ENCODE assay signal across 10 mouse cellular contexts in the genomic region with DNA sequence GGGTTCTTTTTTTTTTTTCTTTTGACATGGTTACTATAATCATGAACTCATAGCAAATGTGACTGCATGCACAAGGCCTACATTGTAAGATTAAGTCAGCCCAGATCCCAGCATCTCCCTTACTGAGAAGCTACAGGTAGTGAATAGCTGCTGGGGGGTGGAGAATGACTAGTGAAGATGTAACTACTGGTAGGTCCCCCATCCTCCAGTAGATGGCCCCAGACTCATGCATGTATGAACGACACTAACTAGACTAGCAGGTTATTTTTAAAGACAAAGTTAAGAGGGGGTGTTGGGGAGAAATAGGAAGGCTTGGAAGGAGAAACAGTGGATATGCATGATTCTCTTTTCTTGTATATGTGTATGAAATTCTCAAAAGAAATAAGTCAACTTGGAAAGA. TPM values are rescaled to one million over a fixed set of nuclear protein-coding genes. Genes with fewer than 3 reads are reported as not detected.
DNase-seq lines count a peak whose midpoint lies in the region; ATAC-seq and TF ChIP-seq lines count a peak whose summit lies in the region.
"Had no signal": no experiment of that assay in that cellular context is flagged by ENCODE, and none has a peak within 500 bp of the region (broad histone marks: within the 10 kb centered on the region; RNA-seq: fewer than 3 reads in every experiment).

No protein-coding gene starts in this region.

- peak; percentile 58 for TF ChIP-seq CTCF in stomach, postnatal 0 days (IDR thresholded peaks at IDR 0.05; ENCODE audit: low read depth)

- peak; percentile 16 to 47 for DNase-seq in heart, postnatal 10 days
- DNase-seq in heart, adult 8-10 months (ENCODE audit: low spot score) = no peak
- DNase-seq in lung, postnatal 10 days = peak; percentile 19
- no peak for DNase-seq in lung, postnatal 14 days
- DNase-seq in NIH3T3 (ENCODE audit: low read depth) = peak; percentile 9
- DNase-seq in stomach, postnatal 0 days (ENCODE audit: low spot score) = no peak
- no peak for DNase-seq in MN1 (ENCODE audit: low spot score)
- DNase-seq: lung, postnatal 4 days; right cerebral cortex, postnatal 25 days had no signal

- ATAC-seq in stomach, postnatal 0 days (ENCODE audit: low FRiP score, low TSS enrichment) = no peak

- H3K4me1 ChIP-seq in stomach, postnatal 0 days (replicated peaks; ENCODE audit: control insufficient read depth, insufficient read depth) = no peaks in the 10 kb centered on the region
- H3K4me1 ChIP-seq: hindbrain, embryonic 15.5 days had no signal

- whole genome bisulfite sequencing in stomach, postnatal 0 days = 80% methylated on average over 1 of the region's 1 CpGs

- no peak overlapping the region for H3K4me2 ChIP-seq in stomach, postnatal 0 days (replicated peaks; ENCODE audit: low read depth)
- H3K4me2 ChIP-seq: hindbrain, embryonic 15.5 days had no signal

- H3K9me3 ChIP-seq in stomach, postnatal 0 days (ENCODE audit: control insufficient read depth, low read length) = no peaks in the 10 kb centered on the region
- H3K9me3 ChIP-seq: hindbrain, embryonic 15.5 days had no signal

- H3K9ac ChIP-seq in stomach, postnatal 0 days (ENCODE audit: low read length) = no peak overlapping the region
- H3K9ac ChIP-seq: hindbrain, embryonic 15.5 days had no signal

- intact Hi-C loops in heart, postnatal 10 days (cut with DNase I) = no loop called here

- H3K4me3 ChIP-seq in stomach, postnatal 0 days (ENCODE audit: low read depth, low read length) = no peak overlapping the region
- H3K4me3 ChIP-seq: hindbrain, embryonic 15.5 days had no signal

- no peak for TF ChIP-seq EP300 in stomach, postnatal 0 days (optimal IDR thresholded peaks at IDR 0.05)

- H3K27me3 ChIP-seq in stomach, postnatal 0 days (ENCODE audit: control insufficient read depth, insufficient read depth, low read length) = no peaks in the 10 kb centered on the region
- H3K27me3 ChIP-seq: hindbrain, embryonic 15.5 days had no signal

- peaks cover 32% of the 10 kb centered on the region for H3K36me3 ChIP-seq in stomach, postnatal 0 days (ENCODE audit: control insufficient read depth, insufficient read depth, low read length)

- H3K27ac ChIP-seq in stomach, postnatal 0 days (replicated peaks) = no peak overlapping the region
- H3K27ac ChIP-seq: hindbrain, embryonic 15.5 days had no signal

RNA-seq across cellular contexts. Expression of a gene that starts 16.9 kb away (rescaled TPM):
- 10 to 100 TPM; 43.4 to 44.3 TPM for total RNA-seq in heart, postnatal 10 days (2021)
- total RNA-seq in heart, adult 8-10 months (2022) = 10 to 100 TPM; 28.7 to 30.8 (median 29.3) TPM
- polyA plus RNA-seq in stomach, postnatal 0 days (2015; fragmentation: Nextera tagmentation; extraction: Ambion mirVana) = 13.0 and 13.7 TPM in 2 replicates

RNA-seq across cellular contexts. Expression of a gene that starts 38.5 kb away (rescaled TPM):
- under 1 TPM; 0.40 to 0.50 TPM for total RNA-seq in heart, postnatal 10 days (2021)
- total RNA-seq in heart, adult 8-10 months (2022) = under 1 TPM; 0.16 to 0.38 (median 0.25) TPM
- polyA plus RNA-seq in stomach, postnatal 0 days (2015; fragmentation: Nextera tagmentation; extraction: Ambion mirVana) = 1.1 and 1.5 TPM in 2 replicates

RNA-seq across cellular contexts. Expression of a gene that starts 58.8 kb away (rescaled TPM):
- total RNA-seq in heart, postnatal 10 days (2021) = 10 to 100 TPM; 10.1 to 17.0 TPM
- 10 to 100 TPM in 2 of 4 experiments, 1 to 10 TPM in 2; 5.9 to 12.0 (median 9.9) TPM for total RNA-seq in heart, adult 8-10 months (2022)
- 5.1 and 5.7 TPM in 2 replicates for polyA plus RNA-seq in stomach, postnatal 0 days (2015; fragmentation: Nextera tagmentation; extraction: Ambion mirVana)

Comparison
In these comparisons a context has a peak if more than half of its experiments do, and no peak if none do; other contexts are left out.
1. DNase-seq: peak in heart, postnatal 10 days (2 of 2), lung, postnatal 10 days (single experiment) and NIH3T3 (single experiment); none in heart, adult 8-10 months (single experiment), lung, postnatal 14 days (single experiment), stomach, postnatal 0 days (single experiment) and MN1 (single experiment).